Mouse (Mus musculus) embryo, embryonic 10.5 days (tissue): ENCODE data around the gene 4930572O03Rik.
A peak's percentile ranks its signal among the peaks of the same experiment; 100 is the strongest.
"Not testable (repeated sequence)": the region's sequence is repeated elsewhere in the genome, so short reads cannot be mapped to it uniquely, and the experiment has no call there.

Experiments
- DNase-seq: peaks from one replicate; pipeline ENCODE4 v3.0.0-alpha.2; 2015; ENCODE audit warnings: low spot score

Gene 4930572O03Rik

GRCm38 (mm10) chr5:15618764-15619163, 38.1 kb downstream of the 4930572O03Rik start, which contains the start of gene Speer4d:
TSS of gene Speer4d (plus strand) at chr5:15619064.
- DNase-seq: not testable (repeated sequence)

GRCm38 (mm10) chr5:15616195-15616594, 40.7 kb downstream of the 4930572O03Rik start:
- DNase-seq: not testable (repeated sequence)

DNA sequence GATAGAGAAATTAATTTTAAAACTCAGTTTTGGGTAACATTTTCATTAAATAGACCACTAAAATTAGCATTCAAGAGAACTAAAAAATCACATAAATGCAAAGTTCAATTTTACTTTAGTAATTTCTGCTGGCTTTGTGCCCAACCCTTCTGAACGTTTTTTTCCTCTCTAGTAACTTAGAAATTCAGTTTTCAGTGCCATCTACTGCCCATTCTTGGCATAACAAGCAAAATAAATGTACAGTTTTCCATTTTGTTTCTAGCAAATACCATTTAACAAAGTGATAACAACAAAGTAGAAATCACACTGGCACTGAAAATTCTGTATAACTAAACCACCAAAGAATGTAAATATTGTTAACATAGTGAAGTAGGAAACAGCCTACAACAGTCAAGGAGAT, 46.2 kb downstream of the 4930572O03Rik start:
- DNase-seq: peak; percentile 37

- not testable (repeated sequence) for DNase-seq
These were observed 50.2 kb downstream of the 4930572O03Rik start for GRCm38 (mm10) chr5:15606677-15607076.

GRCm38 (mm10) chr5:15603585-15603984, 53.3 kb downstream of the 4930572O03Rik start:
- DNase-seq: not testable (repeated sequence)

DNA sequence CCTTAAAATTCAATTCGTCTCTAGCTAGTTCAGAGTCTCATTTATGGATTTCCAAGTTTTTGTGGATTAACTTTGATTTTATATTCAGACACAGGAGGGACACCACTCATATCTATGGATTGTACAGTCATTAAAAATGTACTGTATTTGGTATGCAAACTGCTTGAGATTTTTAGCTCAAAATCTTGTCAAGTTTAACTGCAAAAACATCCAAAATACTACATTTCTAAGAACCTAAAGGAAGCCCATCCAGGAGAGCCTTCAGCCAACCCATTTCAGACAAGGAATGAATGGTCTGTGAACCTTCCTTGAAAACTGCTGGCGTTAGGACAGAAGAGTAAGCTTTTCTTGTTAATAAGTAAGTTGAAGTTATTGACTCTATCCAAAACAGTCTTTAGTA, 53.9 kb downstream of the 4930572O03Rik start:
- DNase-seq: not testable (repeated sequence)

- not testable (repeated sequence) for DNase-seq
These were observed 54.4 kb downstream of the 4930572O03Rik start for GRCm38 (mm10) chr5:15602424-15602947.
